Mouse (Mus musculus): ENCODE measurements around the gene Prr15l.

DNA sequence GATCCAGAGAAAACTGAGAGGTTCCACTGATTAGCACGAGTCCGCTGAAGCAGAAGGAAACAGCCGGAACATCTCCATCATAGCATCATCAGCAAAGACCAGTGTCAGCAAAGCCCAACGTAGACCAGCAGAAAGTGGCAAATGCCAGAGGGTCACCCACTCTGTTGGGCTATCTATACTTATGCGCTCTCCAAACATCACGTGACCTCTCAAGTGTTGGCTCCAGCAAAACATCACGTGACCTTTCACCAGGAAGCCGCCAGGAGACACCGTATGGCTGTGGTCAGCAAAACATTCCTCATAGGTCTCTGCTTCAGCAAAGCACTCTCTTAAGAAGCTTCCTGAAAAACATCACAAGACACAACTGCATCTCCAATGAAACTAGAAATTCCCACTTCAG is 47.6 kb upstream of the Prr15l start:
- TF ChIP-seq POLR2A (IDR thresholded peaks at IDR 0.05; ENCODE audit: borderline replicate concordance, extremely low read depth, low read depth, low read length) (no peak), CTCF (IDR thresholded peaks at IDR 0.05; ENCODE audit: insufficient read depth, low read length) (no peak)

Measured in lung, adult 2 months (tissue).